Mouse (Mus musculus): ENCODE data around the gene Hps4.

DNA sequence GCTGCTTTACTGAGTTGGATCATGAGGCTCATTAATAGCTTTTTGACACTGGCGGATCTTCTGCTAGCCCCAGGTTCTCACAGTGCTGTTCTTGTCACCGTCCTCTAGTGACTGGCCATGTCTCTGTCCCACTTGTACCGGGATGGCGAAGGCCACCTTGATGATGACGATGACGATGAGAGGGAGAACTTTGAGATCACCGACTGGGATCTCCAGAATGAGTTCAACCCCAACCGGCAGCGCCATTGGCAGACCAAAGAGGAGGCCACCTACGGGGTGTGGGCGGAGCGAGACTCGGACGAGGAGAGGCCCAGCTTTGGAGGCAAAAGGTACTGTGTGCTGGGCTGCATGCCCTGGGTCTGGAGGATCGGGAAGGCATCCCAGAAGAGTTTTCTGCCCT, 15.0 kb upstream of the Hps4 start:
- no peak for TF ChIP-seq ZNF384 (IDR thresholded peaks at IDR 0.05; ENCODE audit: low read depth, low read length)
- TF ChIP-seq MAFK (IDR thresholded peaks at IDR 0.05; ENCODE audit: insufficient read depth, low read depth, low read length) = no peak
- no peak for TF ChIP-seq CHD2 (IDR thresholded peaks at IDR 0.05; ENCODE audit: low read depth, low read length)
- no peak for TF ChIP-seq ZC3H11A (IDR thresholded peaks at IDR 0.05; ENCODE audit: borderline replicate concordance, low read depth, low read length)
- TF ChIP-seq HCFC1 (IDR thresholded peaks at IDR 0.05; ENCODE audit: borderline replicate concordance, insufficient read depth, low read length) = no peak

Data from ES-E14 (cell line).